Mouse (Mus musculus) embryonic facial prominence, embryonic 11.5 days (tissue): ENCODE results near the gene Traf7. TPM values are rescaled to one million over a fixed set of nuclear protein-coding genes. Genes with fewer than 3 reads are reported as not detected.

Experiments used
- ATAC-seq: fragments of 200-750 bp; cut with Nextera tagmentation; replicated peaks from 2 replicates; pipeline ENCODE4 v1.8.0; 2017; ENCODE audit warnings: low read depth; ENCODE audit not compliant: insufficient number of reproducible peaks, low FRiP score, low TSS enrichment
- DNase-seq: peaks from one replicate; pipeline ENCODE4 v3.0.0-alpha.2; 2015; ENCODE audit warnings: low spot score
- H3K27ac ChIP-seq: fragments of 300-500 bp; sonication (generic); replicated peaks from 2 replicates; pipeline ENCODE4 v1.5.1; 2014; ENCODE audit warnings: mild to moderate bottlenecking, low read depth, low read length, control low read depth
- H3K27me3 ChIP-seq: fragments of 300-500 bp; sonication (generic); 2 replicates; pipeline ENCODE4 v1.6.1; 2014; ENCODE audit warnings: mild to moderate bottlenecking, low read length, moderate library complexity, mixed read lengths; ENCODE audit not compliant: control insufficient read depth, insufficient read depth
- H3K36me3 ChIP-seq: fragments of 300-500 bp; sonication (generic); replicated peaks from 2 replicates; pipeline ENCODE4 v1.6.1; 2014; ENCODE audit warnings: low read depth, mild to moderate bottlenecking, low read length, moderate library complexity, mixed read lengths; ENCODE audit not compliant: control insufficient read depth, insufficient read depth
- H3K4me1 ChIP-seq: fragments of 300-500 bp; sonication (generic); 2 replicates; pipeline ENCODE4 v1.6.1; 2014; ENCODE audit warnings: low read length, mixed read lengths; ENCODE audit not compliant: control insufficient read depth, insufficient read depth
- H3K4me2 ChIP-seq: fragments of 300-500 bp; sonication (generic); 2 replicates; pipeline ENCODE4 v1.6.1; 2014; ENCODE audit warnings: low read depth, mild to moderate bottlenecking, control low read depth, low read length, moderate library complexity
- H3K4me3 ChIP-seq: fragments of 300-500 bp; sonication (generic); 2 replicates; pipeline ENCODE4 v1.5.1; 2014; ENCODE audit warnings: low read depth, low read length, control low read depth
- H3K9ac ChIP-seq: fragments of 300-500 bp; sonication (generic); replicated peaks from 2 replicates; pipeline ENCODE4 v1.6.1; 2014; ENCODE audit warnings: mild to moderate bottlenecking, control low read depth, low read length
- H3K9me3 ChIP-seq: fragments of 300-500 bp; sonication (generic); replicated peaks from 2 replicates; pipeline ENCODE4 v1.6.1; 2016; ENCODE audit warnings: mild to moderate bottlenecking, low read length, inconsistent platforms, mixed read lengths; ENCODE audit not compliant: control insufficient read depth
- WGBS: fragments of 180-500 bp; shearing (Covaris S2); extraction: QIAGEN DNeasy Blood & Tissue Kit; methylation state at CpG from one replicate; pipeline ENCODE4 v1.1.7; 2014; 5-methylcytosine and 5-hydroxymethylcytosine counted together
- polyA plus RNA-seq: library from polyadenylated mRNA; unstranded; fragments of >200 nt; fragmentation: Nextera tagmentation; extraction: Ambion mirVana; gene quantifications from 2 replicates; pipeline ENCODE4 v1.2.1, GENCODE M21; 2014

Gene Traf7
- polyA plus RNA-seq, 1 experiment from 2014 or later, result 86.1 TPM

DNA sequence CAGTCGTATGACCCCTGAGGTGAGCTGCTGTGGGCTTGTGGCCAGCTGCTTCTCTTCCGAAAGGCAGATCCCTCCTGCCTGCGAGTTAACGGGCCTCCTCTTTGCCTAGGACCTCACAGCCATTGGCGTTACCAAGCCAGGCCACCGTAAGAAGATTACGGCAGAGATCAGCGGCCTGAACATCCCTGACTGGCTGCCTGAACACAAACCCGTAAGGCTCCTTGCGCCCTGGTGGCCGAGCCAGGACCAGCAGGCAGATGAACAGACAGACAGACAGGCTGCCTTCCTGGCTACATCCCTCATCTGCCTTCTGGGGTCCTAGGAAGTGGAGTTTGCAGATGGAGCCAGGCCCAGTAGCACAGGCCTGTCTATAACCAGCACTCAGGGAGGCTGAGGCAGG is 25.5 kb downstream of the Traf7 start:
- Histone ChIP-seq H3K9ac (no peak overlapping the region), H3K4me3 (no peak overlapping the region), H3K27ac (no peak overlapping the region), H3K4me2 (no peak overlapping the region), H3K36me3 (peaks cover 3% of the 10 kb centered on the region; the same call in 1 of the 2 replicates), H3K4me1 (0 out of 2 replicates have a peak, but pooled peaks cover 2% of the 10 kb centered on the region), H3K27me3 (no peaks in the 10 kb centered on the region), H3K9me3 (no peaks in the 10 kb centered on the region)
- WGBS, result 40% methylated on average over 11 of the region's 11 CpGs
- no peak for ATAC-seq
- no peak for DNase-seq

DNA sequence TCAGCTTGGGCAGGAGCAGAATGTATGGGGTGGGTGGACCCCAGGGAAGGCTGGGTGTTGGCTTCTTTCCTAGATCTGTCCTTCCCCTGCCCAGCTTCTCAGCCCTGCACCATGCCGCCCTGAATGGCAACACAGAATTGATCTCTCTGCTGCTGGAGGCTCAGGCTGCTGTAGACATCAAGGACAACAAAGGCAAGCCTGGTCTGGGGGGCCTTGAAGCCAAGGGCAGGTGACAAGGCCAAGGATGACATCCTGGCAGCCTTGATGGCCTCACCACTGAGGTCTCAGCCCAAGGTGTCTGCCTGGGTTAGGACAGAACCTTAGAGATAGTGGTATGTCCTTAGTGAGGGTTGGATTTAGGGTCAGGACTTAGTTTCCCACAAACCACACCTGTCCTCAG is 31.7 kb downstream of the Traf7 start:
- WGBS, result 82% methylated on average over 1 of the region's 1 CpGs
- DNase-seq (no peak), ATAC-seq (no peak)
- H3K4me3 ChIP-seq, result no peak overlapping the region
- no peaks in the 10 kb centered on the region for H3K36me3 ChIP-seq
- H3K27me3 ChIP-seq, result no peaks in the 10 kb centered on the region
- H3K9me3 ChIP-seq, result no peaks in the 10 kb centered on the region
- H3K27ac ChIP-seq, result no peak overlapping the region
- H3K4me1 ChIP-seq, result no peaks in the 10 kb centered on the region
- no peak overlapping the region for H3K9ac ChIP-seq
- no peak overlapping the region for H3K4me2 ChIP-seq

DNA sequence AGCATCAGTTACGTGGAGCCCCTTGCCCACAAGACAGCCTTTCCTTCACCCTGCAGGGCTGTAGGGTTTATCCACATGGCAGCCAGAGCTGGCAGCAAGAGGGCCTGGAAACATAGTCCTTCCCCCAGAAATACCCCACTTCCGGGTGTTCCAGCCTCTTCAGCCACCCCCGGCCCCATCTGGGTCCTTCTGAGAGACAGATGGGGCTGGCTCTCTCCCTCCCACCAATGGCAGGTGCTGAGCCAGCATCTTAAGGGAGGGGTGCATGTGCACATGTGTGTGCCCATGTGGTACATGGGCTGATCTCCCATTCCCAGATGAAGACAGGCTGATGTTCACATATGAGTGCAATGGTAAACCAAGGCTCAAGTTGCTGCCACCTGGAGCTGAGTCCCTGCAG is 32.3 kb downstream of the Traf7 start:
- WGBS, result 84% methylated on average over 3 of the region's 3 CpGs
- no peaks in the 10 kb centered on the region for H3K9me3 ChIP-seq
- ATAC-seq (no peak), DNase-seq (no peak)
- no peak overlapping the region for H3K27ac ChIP-seq
- H3K4me1 ChIP-seq, result no peaks in the 10 kb centered on the region
- no peaks in the 10 kb centered on the region for H3K36me3 ChIP-seq
- H3K9ac ChIP-seq, result no peak overlapping the region
- no peak overlapping the region for H3K4me3 ChIP-seq
- H3K27me3 ChIP-seq, result no peaks in the 10 kb centered on the region
- no peak overlapping the region for H3K4me2 ChIP-seq

DNA sequence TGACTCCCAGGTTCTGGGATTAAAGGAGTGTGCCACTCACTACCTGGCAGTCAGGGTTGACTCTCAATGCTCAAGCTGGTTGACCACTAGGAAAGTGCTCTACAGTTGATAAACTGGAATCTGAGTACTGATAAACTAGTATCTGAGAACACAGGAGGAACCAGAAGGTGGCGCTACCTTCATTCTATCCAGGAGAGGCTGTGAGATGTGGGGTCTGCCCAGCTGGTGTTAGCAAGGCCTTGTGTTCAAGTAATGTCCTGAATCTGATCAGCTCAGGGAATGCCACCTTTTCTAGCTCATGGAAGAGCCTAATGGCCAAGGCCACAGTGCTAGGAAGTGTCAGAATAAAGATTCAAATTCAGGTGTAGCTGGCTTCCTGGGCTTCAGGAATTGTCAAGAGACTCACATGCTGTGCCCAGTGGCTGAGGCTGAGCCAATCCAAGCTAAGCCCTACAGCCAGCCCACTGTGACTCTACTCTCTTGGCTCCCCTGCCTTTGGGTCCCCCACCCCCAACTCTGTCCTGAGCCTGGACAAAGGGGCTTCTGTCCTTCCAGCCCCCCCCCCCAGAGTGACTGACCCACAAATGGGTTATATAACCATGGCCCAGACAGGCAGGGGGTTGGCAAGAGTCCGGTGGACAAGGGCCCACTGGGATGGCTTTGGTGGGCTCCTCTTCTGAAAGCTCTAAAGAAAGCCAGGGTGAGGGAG is 33.0 kb downstream of the Traf7 start:
- no peaks in the 10 kb centered on the region for H3K4me1 ChIP-seq
- no peaks in the 10 kb centered on the region for H3K36me3 ChIP-seq
- 32% methylated on average over 2 of the region's 2 CpGs for WGBS
- H3K27me3 ChIP-seq, result no peaks in the 10 kb centered on the region
- ATAC-seq (no peak), DNase-seq (peak; percentile 78)
- H3K4me2 ChIP-seq, result no peak overlapping the region
- H3K9me3 ChIP-seq, result no peaks in the 10 kb centered on the region
- no peak overlapping the region for H3K9ac ChIP-seq
- H3K27ac ChIP-seq, result no peak overlapping the region
- no peak overlapping the region for H3K4me3 ChIP-seq

DNA sequence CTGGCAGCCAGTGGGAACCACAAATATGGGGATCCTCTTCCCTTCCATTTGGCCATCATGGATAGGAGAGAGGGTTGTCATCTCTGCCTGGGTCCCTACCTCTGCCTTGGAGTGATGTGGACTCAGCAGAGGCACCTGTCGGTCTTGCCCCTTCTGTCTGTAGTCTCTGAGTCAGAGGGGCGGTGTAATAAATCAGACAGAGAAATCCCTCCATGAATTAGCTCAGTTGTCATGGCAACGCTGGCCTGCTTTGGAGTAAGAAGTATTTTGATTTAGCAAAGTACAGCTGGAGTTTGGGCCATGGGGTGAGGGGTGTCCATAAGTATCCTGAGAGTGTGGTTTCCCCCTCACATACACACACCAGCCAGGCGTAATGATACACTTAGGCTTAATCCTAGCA is 37.3 kb downstream of the Traf7 start:
- Histone ChIP-seq H3K4me2 (no peak overlapping the region), H3K9me3 (no peaks in the 10 kb centered on the region), H3K27ac (no peak overlapping the region), H3K4me1 (peaks cover 5% of the 10 kb centered on the region), H3K36me3 (no peaks in the 10 kb centered on the region), H3K9ac (no peak overlapping the region), H3K4me3 (no peak overlapping the region), H3K27me3 (peaks cover 5% of the 10 kb centered on the region)
- WGBS, result 75% methylated on average over 4 of the region's 4 CpGs
- DNase-seq (peak; percentile 34), ATAC-seq (no peak)

DNA sequence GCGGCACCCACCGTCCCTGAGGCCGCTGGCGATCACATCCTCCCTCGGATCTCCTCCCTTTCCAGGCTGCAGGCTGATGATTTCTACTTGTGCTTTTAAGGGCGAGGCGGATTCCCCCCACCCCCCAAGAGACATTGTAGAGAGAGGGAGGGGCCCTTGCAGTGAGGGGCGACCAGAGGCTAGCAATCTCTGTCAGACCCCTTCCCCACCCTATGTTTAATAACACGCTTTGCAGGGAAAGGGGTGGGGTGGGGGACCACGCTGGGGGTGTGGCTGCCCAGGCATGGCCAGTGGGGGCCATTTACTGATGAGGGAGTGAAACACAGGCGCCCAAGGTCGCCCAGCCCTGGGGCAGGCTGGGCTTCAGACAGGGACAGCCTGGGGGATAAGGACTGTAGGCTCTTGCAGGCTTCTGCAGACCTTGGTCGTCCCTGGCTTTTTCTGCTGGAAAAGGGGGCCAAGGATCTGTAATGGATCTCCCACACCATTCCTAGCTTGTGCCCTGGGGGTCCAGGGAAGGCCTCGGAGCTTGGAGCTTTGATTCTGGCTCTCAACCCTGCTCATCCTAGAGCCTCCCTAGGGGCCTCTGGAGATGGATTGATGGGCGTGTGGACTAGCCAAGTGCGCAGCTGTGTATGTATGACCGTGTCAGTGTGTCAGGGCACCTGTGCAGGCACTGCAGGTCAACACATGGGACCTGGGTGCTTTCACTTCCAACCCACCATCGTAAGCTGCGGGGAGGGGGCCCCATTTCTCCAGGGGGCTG is 38.3 kb downstream of the Traf7 start:
- H3K36me3 ChIP-seq, result no peaks in the 10 kb centered on the region
- peak; percentile 20; the same call in 1 of the 2 replicates for ATAC-seq
- H3K27ac ChIP-seq, result peak overlapping the region; percentile 8; the same call in 1 of the 2 replicates
- H3K9ac ChIP-seq, result peak overlapping the region; percentile 78
- H3K27me3 ChIP-seq, result peaks cover 5% of the 10 kb centered on the region
- H3K9me3 ChIP-seq, result no peaks in the 10 kb centered on the region
- H3K4me2 ChIP-seq, result peak overlapping the region; percentile 98
- no peak for DNase-seq
- peaks cover 5% of the 10 kb centered on the region for H3K4me1 ChIP-seq
- H3K4me3 ChIP-seq, result peak overlapping the region; percentile 75
- 19% methylated on average over 19 of the region's 19 CpGs for WGBS

DNA sequence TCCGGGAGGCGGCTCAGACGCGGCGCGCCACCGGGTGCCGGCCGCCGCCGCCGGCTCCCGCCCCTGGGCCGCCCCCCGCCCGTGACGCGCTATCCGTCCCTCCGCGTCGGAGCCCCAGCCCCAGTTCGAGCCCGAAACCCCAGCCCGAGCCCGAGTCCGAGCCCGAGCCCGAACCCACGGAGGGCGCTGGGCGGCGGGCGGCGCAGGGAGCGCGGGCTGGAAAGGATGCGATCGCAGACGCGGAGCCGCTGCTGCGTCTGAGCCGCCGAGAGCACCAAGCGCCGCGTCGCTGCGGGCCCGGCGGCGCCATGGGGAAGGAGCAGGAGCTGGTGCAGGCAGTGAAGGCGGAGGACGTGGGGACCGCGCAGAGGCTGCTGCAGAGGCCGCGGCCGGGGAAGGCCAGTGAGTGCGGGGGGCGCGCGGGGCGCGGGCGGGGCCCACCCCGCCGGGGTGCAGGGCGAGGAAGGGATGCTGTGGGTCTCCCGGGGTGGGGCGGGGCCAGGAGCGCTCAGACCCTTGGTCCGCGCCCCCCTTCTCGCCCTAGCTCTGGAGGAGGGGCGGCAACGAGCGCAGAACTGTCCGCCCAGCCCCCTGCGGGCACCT is 39.0 kb downstream of the Traf7 start:
- ATAC-seq, result peak; percentile 46

More for the DNA sequence above, 39.0 kb downstream of the Traf7 start:
- Histone ChIP-seq H3K36me3 (no peaks in the 10 kb centered on the region), H3K4me3 (peak overlapping the region; percentile 75), H3K4me2 (peak overlapping the region; percentile 98), H3K9me3 (no peaks in the 10 kb centered on the region), H3K27me3 (peaks cover 5% of the 10 kb centered on the region), H3K27ac (peak overlapping the region; percentile 65), H3K4me1 (peaks cover 5% of the 10 kb centered on the region), H3K9ac (peak overlapping the region; percentile 78)
- under 1% methylated on average over 66 of the region's 81 CpGs for WGBS
- DNase-seq, result peak; percentile 55
